Mouse (Mus musculus) G1E (cell line): Measurements from ENCODE around the gene Sema6b. TPM values are rescaled to one million over a fixed set of nuclear protein-coding genes. Genes with fewer than 3 reads are reported as not detected.

Experiments used
- ATAC-seq: 2 replicates; pipeline ENCODE4 v1.8.0; 2016; ENCODE audit warnings: mild to moderate bottlenecking; ENCODE audit not compliant: insufficient number of reproducible peaks, poor library complexity, low FRiP score, severe bottlenecking; ENCODE audit errors: extremely low read depth
- DNase-seq: peaks from one replicate; pipeline ENCODE4 v3.0.0; 2012; ENCODE audit warnings: low spot score
- H3K27me3 ChIP-seq: 2 replicates; pipeline ENCODE4 v1.6.1; 2012; ENCODE audit warnings: mild to moderate bottlenecking, low read length, inconsistent platforms; ENCODE audit not compliant: insufficient read depth
- H3K36me3 ChIP-seq: replicated peaks from 2 replicates; pipeline ENCODE3; 2012; ENCODE audit warnings: mild to moderate bottlenecking, inconsistent platforms
- H3K4me1 ChIP-seq: 2 replicates; pipeline ENCODE4 v1.6.1; 2012; ENCODE audit warnings: low read depth, low read length, inconsistent platforms, mixed read lengths; ENCODE audit not compliant: insufficient read depth
- H3K4me3 ChIP-seq: 2 replicates; pipeline ENCODE4 v1.5.1; 2012; ENCODE audit warnings: low read depth, mild to moderate bottlenecking, inconsistent platforms, low read length, moderate library complexity, mixed read lengths
- H3K9me3 ChIP-seq: replicated peaks from 2 replicates; pipeline ENCODE4 v1.6.1; 2012; ENCODE audit warnings: inconsistent platforms
- CTCF ChIP-seq: IDR thresholded peaks from 2 replicates; pipeline ENCODE4 v1.5.1; 2012; ENCODE audit warnings: low read depth, low read length, inconsistent platforms, mixed read lengths
- GATA1 ChIP-seq: IDR thresholded peaks from 2 replicates; pipeline ENCODE4 v1.6.1; 2012; ENCODE audit warnings: borderline replicate concordance, low read length, inconsistent platforms, mixed read lengths
- GATA2 ChIP-seq: IDR thresholded peaks from 2 replicates; pipeline ENCODE4 v1.6.1; 2012; ENCODE audit warnings: low read depth, low read length, inconsistent platforms, borderline replicate concordance
- POLR2AphosphoS5 ChIP-seq: IDR thresholded peaks from 2 replicates; pipeline ENCODE4 v1.6.1; 2012; ENCODE audit warnings: low read depth, low read length, inconsistent platforms; ENCODE audit not compliant: insufficient replicate concordance
- TAL1 ChIP-seq: conservative IDR thresholded peaks from 2 replicates; pipeline ENCODE4 v1.6.1; 2012; ENCODE audit warnings: low read depth, low read length, inconsistent platforms, mixed read lengths
- polyA plus RNA-seq: library from polyadenylated mRNA; stranded (reverse); fragments of >175 nt; gene quantifications from 2 replicates; pipeline ENCODE4 v1.2.3, GENCODE M21; 2012
- total RNA-seq, 2 experiments: library from RNA; stranded (forward) in 1 of 2; stranded (reverse) in 1 of 2; fragments of 200-1000 nt in 1 of 2; fragments of >200 nt in 1 of 2; fragmentation: Nextera tagmentation in 1 of 2; gene quantifications; 2 replicates each; pipeline ENCODE4 v1.2.3; 2014 to 2017

The Sema6b gene
- total and polyA plus RNA-seq, 3 experiments, result 2.7 to 14.1 (median 3.4) TPM

- H3K27me3 ChIP-seq, result no peaks in the 10 kb centered on the region
- DNase-seq (no peak), ATAC-seq (no peak)
- no peaks in the 10 kb centered on the region for H3K4me1 ChIP-seq
- TF ChIP-seq GATA2, result no peak
- TF ChIP-seq GATA1, result no peak
- TF ChIP-seq POLR2AphosphoS5, result no peak
- no peak for TF ChIP-seq TAL1
- TF ChIP-seq CTCF, result no peak
- no peaks in the 10 kb centered on the region for H3K9me3 ChIP-seq
- peaks cover 74% of the 10 kb centered on the region for H3K36me3 ChIP-seq
- H3K4me3 ChIP-seq, result no peak overlapping the region
These were observed 38.0 kb downstream of the Sema6b start for GRCm38 (mm10) chr17:56102158-56102557.

GRCm38 (mm10) chr17:56100811-56101210 lies 39.3 kb downstream of the Sema6b start:
- no peak for TF ChIP-seq GATA1
- TF ChIP-seq CTCF, result no peak
- TF ChIP-seq GATA2, result no peak
- no peak for TF ChIP-seq TAL1
- no peak for TF ChIP-seq POLR2AphosphoS5
- H3K4me1 ChIP-seq, result no peaks in the 10 kb centered on the region
- peaks cover 83% of the 10 kb centered on the region for H3K36me3 ChIP-seq
- H3K27me3 ChIP-seq, result no peaks in the 10 kb centered on the region
- ATAC-seq (no peak), DNase-seq (no peak)
- no peaks in the 10 kb centered on the region for H3K9me3 ChIP-seq
- no peak overlapping the region for H3K4me3 ChIP-seq

GRCm38 (mm10) chr17:56098711-56099572 lies 41.2 kb downstream of the Sema6b start:
- DNase-seq (no peak), ATAC-seq (no peak)
- H3K4me1 ChIP-seq, result no peaks in the 10 kb centered on the region
- TF ChIP-seq CTCF (0 out of 2 replicates have a peak, but pooled peaks have one; percentile 7), GATA1 (no peak)
- H3K36me3 ChIP-seq, result peaks cover 98% of the 10 kb centered on the region
- no peak overlapping the region for H3K4me3 ChIP-seq
- H3K9me3 ChIP-seq, result no peaks in the 10 kb centered on the region
- no peaks in the 10 kb centered on the region for H3K27me3 ChIP-seq

GRCm38 (mm10) chr17:56098180-56098579 lies 42.0 kb downstream of the Sema6b start:
- Histone ChIP-seq H3K27me3 (no peaks in the 10 kb centered on the region), H3K4me3 (no peak overlapping the region), H3K9me3 (no peaks in the 10 kb centered on the region), H3K4me1 (no peaks in the 10 kb centered on the region), H3K36me3 (peaks cover 97% of the 10 kb centered on the region)
- no peak for DNase-seq
- no peak for ATAC-seq
- TF ChIP-seq TAL1 (no peak), POLR2AphosphoS5 (no peak), CTCF (no peak), GATA2 (no peak), GATA1 (no peak)

- DNase-seq, result no peak
- peaks cover 92% of the 10 kb centered on the region for H3K36me3 ChIP-seq
- TF ChIP-seq TAL1 (no peak), POLR2AphosphoS5 (no peak), GATA2 (no peak), GATA1 (no peak), CTCF (no peak)
- no peaks in the 10 kb centered on the region for H3K9me3 ChIP-seq
- H3K4me1 ChIP-seq, result no peaks in the 10 kb centered on the region
- H3K4me3 ChIP-seq, result no peak overlapping the region
- no peak for ATAC-seq
- H3K27me3 ChIP-seq, result no peaks in the 10 kb centered on the region
These were observed 43.3 kb downstream of the Sema6b start for GRCm38 (mm10) chr17:56096883-56097282.

GRCm38 (mm10) chr17:56092794-56093193 lies 47.3 kb downstream of the Sema6b start:
- no peak for TF ChIP-seq CTCF
- no peak for TF ChIP-seq TAL1
- no peak for TF ChIP-seq GATA2
- TF ChIP-seq POLR2AphosphoS5, result no peak
- TF ChIP-seq GATA1, result no peak
- peaks cover 2% of the 10 kb centered on the region; the same call in 1 of the 2 replicates for H3K4me1 ChIP-seq
- DNase-seq (no peak), ATAC-seq (no peak)
- H3K4me3 ChIP-seq, result no peak overlapping the region
- no peaks in the 10 kb centered on the region for H3K27me3 ChIP-seq
- H3K36me3 ChIP-seq, result peaks cover 88% of the 10 kb centered on the region
- no peaks in the 10 kb centered on the region for H3K9me3 ChIP-seq

GRCm38 (mm10) chr17:56092312-56092711 lies 47.8 kb downstream of the Sema6b start:
- Histone ChIP-seq H3K36me3 (peaks cover 88% of the 10 kb centered on the region), H3K27me3 (no peaks in the 10 kb centered on the region), H3K4me3 (no peak overlapping the region), H3K4me1 (peaks cover 2% of the 10 kb centered on the region), H3K9me3 (no peaks in the 10 kb centered on the region)
- DNase-seq, result no peak
- ATAC-seq, result no peak
- TF ChIP-seq POLR2AphosphoS5, result no peak
- no peak for TF ChIP-seq GATA2
- no peak for TF ChIP-seq TAL1
- TF ChIP-seq GATA1, result no peak
